Mouse (Mus musculus) neural tube, embryonic 11.5 days (tissue): ENCODE data around the gene Zdhhc7. TPM values are rescaled to one million over a fixed set of nuclear protein-coding genes. Genes with fewer than 3 reads are reported as not detected.

ENCODE experiments used
- polyA plus RNA-seq: library from polyadenylated mRNA; unstranded; fragments of >200 nt; fragmentation: Nextera tagmentation; extraction: Ambion mirVana; gene quantifications from 2 replicates; pipeline ENCODE4 v1.2.1, GENCODE M21; 2014

Zdhhc7 gene
- polyA plus RNA-seq, 1 experiment from 2014 or later = 33.9 TPM

Other genes with a start within 250 kb of the Zdhhc7 start
- gene Klhl36, start 239.2 kb downstream of the Zdhhc7 start, polyA plus RNA-seq = 7.8 and 8.9 TPM in 2 replicates
- gene Usp10, start 191.1 kb downstream of the Zdhhc7 start, polyA plus RNA-seq = 154 and 181 TPM in 2 replicates
- gene Gm20388, start 190.6 kb downstream of the Zdhhc7 start, polyA plus RNA-seq = not detected in 2 replicates
- 4.4 and 4.6 TPM in 2 replicates for gene Crispld2, start 109.0 kb downstream of the Zdhhc7 start, polyA plus RNA-seq
- 12.0 and 13.7 TPM in 2 replicates for gene 6430548M08Rik, start 12.7 kb upstream of the Zdhhc7 start, polyA plus RNA-seq
- 0.90 and 1.0 TPM in 2 replicates for gene Fam92b, start 76.0 kb upstream of the Zdhhc7 start, polyA plus RNA-seq
- 19.9 and 33.5 TPM in 2 replicates for gene Gse1, start 127.0 kb upstream of the Zdhhc7 start, polyA plus RNA-seq